Mouse (Mus musculus): ENCODE results near the gene Traf3.

- TF ChIP-seq CTCF (IDR thresholded peaks at IDR 0.05; ENCODE audit: low read depth, low read length), result no peak
- no peak for TF ChIP-seq POLR2A (IDR thresholded peaks at IDR 0.05; ENCODE audit: extremely low read depth, insufficient read depth, low read length)
Measured at GRCm38 (mm10) chr12:111165831-111166591, at the start of gene Traf3.
